Mouse (Mus musculus): ENCODE results near the gene Mrpl24. TPM values are rescaled to one million over a fixed set of nuclear protein-coding genes. Genes with fewer than 3 reads are reported as not detected.

The Mrpl24 gene
- polyA plus RNA-seq, 1 experiment, result 207 TPM

- Histone ChIP-seq H3K9me3 (replicated peaks; ENCODE audit: control insufficient read depth, insufficient read depth, low read length, poor library complexity, severe bottlenecking) (no peaks in the 10 kb centered on the region), H3K27ac (ENCODE audit: insufficient read depth, low read length) (no peak overlapping the region), H3K4me1 (ENCODE audit: control insufficient read depth, insufficient read depth, low read length) (peaks cover 1% of the 10 kb centered on the region), H3K36me3 (ENCODE audit: control insufficient read depth, insufficient read depth, low read length, poor library complexity, severe bottlenecking) (no peaks in the 10 kb centered on the region), H3K27me3 (ENCODE audit: control insufficient read depth, insufficient read depth, low read length, poor library complexity, severe bottlenecking) (peaks cover 10% of the 10 kb centered on the region), H3K9ac (ENCODE audit: low read depth, poor library complexity, severe bottlenecking) (peak overlapping the region; percentile 51), H3K4me3 (ENCODE audit: low read depth, low read length) (peak overlapping the region; percentile 70)
- TF ChIP-seq CTCF (IDR thresholded peaks at IDR 0.05; ENCODE audit: low read depth, low read length) (no peak), EP300 (IDR thresholded peaks at IDR 0.05; ENCODE audit: insufficient read depth, low read depth, low read length) (no peak), POLR2A (IDR thresholded peaks at IDR 0.05; ENCODE audit: insufficient read depth, low read length) (no peak)
These were observed 52.3 kb downstream of the Mrpl24 start for GRCm38 (mm10) chr3:87971489-87972202.

GRCm38 (mm10) chr3:87972203-87972664 lies 52.9 kb downstream of the Mrpl24 start:
- Histone ChIP-seq H3K36me3 (ENCODE audit: control insufficient read depth, insufficient read depth, low read length, poor library complexity, severe bottlenecking) (no peaks in the 10 kb centered on the region), H3K4me1 (ENCODE audit: control insufficient read depth, insufficient read depth, low read length) (peaks cover 1% of the 10 kb centered on the region), H3K4me3 (ENCODE audit: low read depth, low read length) (peak overlapping the region; percentile 70), H3K9ac (ENCODE audit: low read depth, poor library complexity, severe bottlenecking) (no peak overlapping the region), H3K27me3 (ENCODE audit: control insufficient read depth, insufficient read depth, low read length, poor library complexity, severe bottlenecking) (peaks cover 11% of the 10 kb centered on the region), H3K27ac (ENCODE audit: insufficient read depth, low read length) (no peak overlapping the region), H3K9me3 (replicated peaks; ENCODE audit: control insufficient read depth, insufficient read depth, low read length, poor library complexity, severe bottlenecking) (no peaks in the 10 kb centered on the region)
- TF ChIP-seq CTCF (IDR thresholded peaks at IDR 0.05; ENCODE audit: low read depth, low read length) (no peak), POLR2A (IDR thresholded peaks at IDR 0.05; ENCODE audit: insufficient read depth, low read length) (no peak), EP300 (IDR thresholded peaks at IDR 0.05; ENCODE audit: insufficient read depth, low read depth, low read length) (no peak)

- no peaks in the 10 kb centered on the region for H3K36me3 ChIP-seq (ENCODE audit: control insufficient read depth, insufficient read depth, low read length, poor library complexity, severe bottlenecking)
- H3K9ac ChIP-seq (ENCODE audit: low read depth, poor library complexity, severe bottlenecking), result no peak overlapping the region
- H3K9me3 ChIP-seq (replicated peaks; ENCODE audit: control insufficient read depth, insufficient read depth, low read length, poor library complexity, severe bottlenecking), result no peaks in the 10 kb centered on the region
- no peak overlapping the region for H3K27ac ChIP-seq (ENCODE audit: insufficient read depth, low read length)
- peaks cover 1% of the 10 kb centered on the region for H3K4me1 ChIP-seq (ENCODE audit: control insufficient read depth, insufficient read depth, low read length)
- TF ChIP-seq EP300 (IDR thresholded peaks at IDR 0.05; ENCODE audit: insufficient read depth, low read depth, low read length) (no peak), POLR2A (IDR thresholded peaks at IDR 0.05; ENCODE audit: insufficient read depth, low read length) (no peak), CTCF (IDR thresholded peaks at IDR 0.05; ENCODE audit: low read depth, low read length) (no peak)
- H3K27me3 ChIP-seq (ENCODE audit: control insufficient read depth, insufficient read depth, low read length, poor library complexity, severe bottlenecking), result peaks cover 15% of the 10 kb centered on the region
- no peak overlapping the region for H3K4me3 ChIP-seq (ENCODE audit: low read depth, low read length)
These were observed 53.5 kb downstream of the Mrpl24 start for GRCm38 (mm10) chr3:87972776-87973175.

Other genes starting within 250 kb of the Mrpl24 start
- not detected in 2 replicates for gene Lrrc71, start 170.9 kb upstream of the Mrpl24 start, polyA plus RNA-seq (2011; ENCODE audit: insufficient read depth, insufficient read length, low read depth, missing spikeins)
- 0.26 and 0.46 TPM in 2 replicates for gene Ntrk1, start 124.3 kb upstream of the Mrpl24 start, polyA plus RNA-seq (2011; ENCODE audit: insufficient read depth, insufficient read length, low read depth, missing spikeins)
- gene Insrr, start 122.6 kb upstream of the Mrpl24 start, polyA plus RNA-seq (2011; ENCODE audit: insufficient read depth, insufficient read length, low read depth, missing spikeins), result 0.35 TPM in 1 of 2 replicates, not detected in the other
- gene Pear1, start 95.2 kb upstream of the Mrpl24 start, polyA plus RNA-seq (2011; ENCODE audit: insufficient read depth, insufficient read length, low read depth, missing spikeins), result 1.9 and 2.3 TPM in 2 replicates
- gene Sh2d2a, start 72.8 kb upstream of the Mrpl24 start, polyA plus RNA-seq (2011; ENCODE audit: insufficient read depth, insufficient read length, low read depth, missing spikeins), result 0.18 TPM in 1 of 2 replicates, not detected in the other
- 66.9 and 74.2 TPM in 2 replicates for gene Prcc, start 33.9 kb upstream of the Mrpl24 start, polyA plus RNA-seq (2011; ENCODE audit: insufficient read depth, insufficient read length, low read depth, missing spikeins)
- 508 and 526 TPM in 2 replicates for gene Hdgf, start 13.2 kb upstream of the Mrpl24 start, polyA plus RNA-seq (2011; ENCODE audit: insufficient read depth, insufficient read length, low read depth, missing spikeins)
- gene Isg20l2, start 10.8 kb downstream of the Mrpl24 start, polyA plus RNA-seq (2011; ENCODE audit: insufficient read depth, insufficient read length, low read depth, missing spikeins), result 64.3 and 68.4 TPM in 2 replicates
- gene Rrnad1, start 11.2 kb downstream of the Mrpl24 start, polyA plus RNA-seq (2011; ENCODE audit: insufficient read depth, insufficient read length, low read depth, missing spikeins), result 14.9 and 18.8 TPM in 2 replicates
- 11.9 and 12.0 TPM in 2 replicates for gene Crabp2, start 29.2 kb downstream of the Mrpl24 start, polyA plus RNA-seq (2011; ENCODE audit: insufficient read depth, insufficient read length, low read depth, missing spikeins)
- gene Nes, start 51.6 kb downstream of the Mrpl24 start, polyA plus RNA-seq (2011; ENCODE audit: insufficient read depth, insufficient read length, low read depth, missing spikeins), result 34.5 and 36.0 TPM in 2 replicates
- 1.1 TPM in 2 replicates for gene Bcan, start 80.7 kb downstream of the Mrpl24 start, polyA plus RNA-seq (2011; ENCODE audit: insufficient read depth, insufficient read length, low read depth, missing spikeins)
- gene Hapln2, start 108.1 kb downstream of the Mrpl24 start, polyA plus RNA-seq (2011; ENCODE audit: insufficient read depth, insufficient read length, low read depth, missing spikeins), result not detected in 2 replicates
- 27.7 and 27.8 TPM in 2 replicates for gene Gpatch4, start 123.6 kb downstream of the Mrpl24 start, polyA plus RNA-seq (2011; ENCODE audit: insufficient read depth, insufficient read length, low read depth, missing spikeins)
- 63.0 and 67.1 TPM in 2 replicates for gene Naxe, start 139.0 kb downstream of the Mrpl24 start, polyA plus RNA-seq (2011; ENCODE audit: insufficient read depth, insufficient read length, low read depth, missing spikeins)
- gene Ttc24, start 158.8 kb downstream of the Mrpl24 start, polyA plus RNA-seq (2011; ENCODE audit: insufficient read depth, insufficient read length, low read depth, missing spikeins), result not detected in 2 replicates
- gene Iqgap3, start 162.5 kb downstream of the Mrpl24 start, polyA plus RNA-seq (2011; ENCODE audit: insufficient read depth, insufficient read length, low read depth, missing spikeins), result 28.2 and 30.9 TPM in 2 replicates
- 41.5 and 48.1 TPM in 2 replicates for gene Mef2d, start 222.9 kb downstream of the Mrpl24 start, polyA plus RNA-seq (2011; ENCODE audit: insufficient read depth, insufficient read length, low read depth, missing spikeins)

All from ES-Bruce4 (cell line).